Mouse (Mus musculus) bone marrow, adult 2 months (tissue): ENCODE results near the gene Sned1. TPM values are rescaled to one million over a fixed set of nuclear protein-coding genes. Genes with fewer than 3 reads are reported as not detected.

ENCODE experiments used
- H3K27ac ChIP-seq: fragments of 200-500 bp; 2 replicates; pipeline ENCODE4 v1.5.1; 2012; ENCODE audit warnings: low read depth, mild to moderate bottlenecking, control low read depth, inconsistent platforms, low read length; ENCODE audit not compliant: control insufficient read depth, poor library complexity, insufficient read depth
- H3K4me1 ChIP-seq: fragments of 200-500 bp; 2 replicates; pipeline ENCODE4 v1.6.1; 2011; ENCODE audit warnings: low read length; ENCODE audit not compliant: control insufficient read depth, insufficient read depth
- H3K4me3 ChIP-seq: fragments of 200-500 bp; replicated peaks from 2 replicates; pipeline ENCODE3; 2011; ENCODE audit warnings: mild to moderate bottlenecking, low read depth, low read length, control low read depth; ENCODE audit not compliant: control insufficient read depth
- CTCF ChIP-seq: fragments of 200-500 bp; IDR thresholded peaks from 2 replicates; pipeline ENCODE4 v1.5.1; 2011; ENCODE audit warnings: low read length, control low read depth; ENCODE audit not compliant: control insufficient read depth, insufficient read depth
- POLR2A ChIP-seq: fragments of 200-500 bp; IDR thresholded peaks from 2 replicates; pipeline ENCODE4 v1.6.1; 2011; ENCODE audit warnings: low read depth, mild to moderate bottlenecking, control low read depth, low read length, borderline replicate concordance; ENCODE audit not compliant: control insufficient read depth
- WGBS: fragments of 180-500 bp; shearing (Covaris S2); methylation state at CpG from one replicate; pipeline ENCODE4 v1.1.7; 2018; 5-methylcytosine and 5-hydroxymethylcytosine counted together
- polyA plus RNA-seq: library from polyadenylated mRNA; stranded (reverse); fragments of >200 nt; gene quantifications from 2 replicates; pipeline ENCODE4 v1.2.4, GENCODE M21; 2011; ENCODE audit warnings: low replicate concordance; ENCODE audit not compliant: missing spikeins, insufficient read depth, insufficient read length

Sned1 gene
- polyA plus RNA-seq, 1 experiment: 4.7 TPM

DNA sequence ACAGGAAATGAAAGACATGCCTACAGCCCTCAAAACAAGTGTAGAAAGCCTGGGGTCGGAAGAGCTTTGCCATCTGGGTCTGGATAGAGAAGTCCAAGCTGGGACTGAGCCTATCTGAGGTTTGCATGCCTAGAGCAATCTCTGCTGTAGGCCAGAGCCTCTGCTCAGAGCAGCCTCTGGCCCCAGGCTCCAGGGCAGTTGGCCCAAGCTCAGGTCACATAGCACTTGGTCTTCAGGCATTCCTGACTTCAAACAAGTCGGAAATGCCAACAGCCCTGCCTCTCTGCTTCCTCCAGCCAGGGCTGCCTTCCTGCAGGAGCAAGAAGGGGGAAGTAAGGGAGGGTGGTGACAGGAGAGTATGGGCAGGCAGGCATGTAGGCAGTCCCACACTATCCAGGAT, 10.3 kb downstream of the Sned1 start:
- WGBS: 54% methylated on average over 2 of the region's 2 CpGs
- H3K27ac ChIP-seq: no peak overlapping the region
- H3K4me1 ChIP-seq: no peaks in the 10 kb centered on the region
- no peak overlapping the region for H3K4me3 ChIP-seq
- no peak for TF ChIP-seq POLR2A
- TF ChIP-seq CTCF: no peak

DNA sequence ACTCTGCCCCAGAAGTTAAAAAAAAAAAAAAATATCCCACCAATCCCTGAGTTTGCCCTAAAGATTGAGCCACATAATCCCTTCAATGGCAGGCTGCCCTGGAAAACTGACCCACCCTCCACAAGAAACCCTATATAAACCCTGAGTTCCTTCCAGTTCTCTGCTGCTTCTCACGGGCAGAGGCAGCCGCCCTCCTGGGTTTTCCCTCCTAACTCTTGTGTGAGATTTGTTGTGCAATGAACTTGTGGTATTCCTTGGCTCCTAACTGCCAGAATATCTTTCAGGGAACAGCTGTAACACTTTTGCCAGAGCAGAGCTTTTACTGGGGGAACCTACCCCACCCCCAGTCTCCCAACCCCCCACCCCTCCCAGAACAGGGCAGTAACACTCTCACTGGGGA, 16.9 kb downstream of the Sned1 start:
- TF ChIP-seq CTCF (no peak), POLR2A (no peak)
- Histone ChIP-seq H3K4me1 (no peaks in the 10 kb centered on the region), H3K4me3 (no peak overlapping the region), H3K27ac (no peak overlapping the region)
- 52% methylated on average over 2 of the region's 2 CpGs for WGBS

DNA sequence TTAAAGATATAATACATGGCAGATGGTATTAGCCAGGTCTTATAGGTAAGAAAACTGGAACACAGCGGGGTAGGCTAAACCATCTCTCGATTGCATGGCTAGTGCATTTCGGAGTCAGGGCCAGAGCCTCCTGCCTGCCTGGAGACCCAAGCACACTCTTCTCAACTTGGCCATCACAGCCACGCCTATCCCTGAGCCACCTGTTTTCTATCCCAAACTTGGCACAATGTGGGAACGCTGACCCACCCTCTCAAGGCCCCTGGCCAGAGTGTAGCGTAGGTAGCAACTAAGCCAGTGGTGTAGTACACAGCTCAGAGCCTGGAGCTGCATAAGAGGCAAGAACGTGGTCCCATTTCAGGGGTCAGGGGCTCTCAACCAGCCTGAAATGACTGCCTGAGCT, 20.1 kb downstream of the Sned1 start:
- WGBS: 83% methylated on average over 7 of the region's 7 CpGs
- no peak overlapping the region for H3K27ac ChIP-seq
- no peak overlapping the region for H3K4me3 ChIP-seq
- TF ChIP-seq POLR2A (no peak), CTCF (no peak)
- no peaks in the 10 kb centered on the region for H3K4me1 ChIP-seq

DNA sequence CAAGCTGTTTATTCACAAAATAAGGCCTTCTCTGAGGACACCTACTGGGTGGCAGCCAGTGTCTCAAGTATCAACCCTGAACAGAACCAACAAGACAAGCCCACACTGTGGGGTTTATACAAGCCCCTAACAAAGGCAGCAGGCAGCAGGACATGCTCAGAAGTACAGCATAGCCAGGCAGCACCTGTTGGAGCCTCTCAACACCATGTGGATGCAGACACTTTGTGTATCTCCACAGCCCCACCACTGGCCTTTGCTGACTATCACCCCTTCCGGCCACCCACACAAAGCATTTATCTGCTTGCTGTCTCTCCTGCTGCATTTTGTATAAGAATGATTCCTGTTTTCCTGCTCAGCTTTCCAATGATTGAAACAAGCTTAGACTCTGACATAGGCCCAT, 21.9 kb downstream of the Sned1 start:
- no peak overlapping the region for H3K4me3 ChIP-seq
- no peak for TF ChIP-seq CTCF
- TF ChIP-seq POLR2A: no peak
- no peak overlapping the region for H3K27ac ChIP-seq
- H3K4me1 ChIP-seq: no peaks in the 10 kb centered on the region
- WGBS: 92% methylated on average over 1 of the region's 1 CpGs

DNA sequence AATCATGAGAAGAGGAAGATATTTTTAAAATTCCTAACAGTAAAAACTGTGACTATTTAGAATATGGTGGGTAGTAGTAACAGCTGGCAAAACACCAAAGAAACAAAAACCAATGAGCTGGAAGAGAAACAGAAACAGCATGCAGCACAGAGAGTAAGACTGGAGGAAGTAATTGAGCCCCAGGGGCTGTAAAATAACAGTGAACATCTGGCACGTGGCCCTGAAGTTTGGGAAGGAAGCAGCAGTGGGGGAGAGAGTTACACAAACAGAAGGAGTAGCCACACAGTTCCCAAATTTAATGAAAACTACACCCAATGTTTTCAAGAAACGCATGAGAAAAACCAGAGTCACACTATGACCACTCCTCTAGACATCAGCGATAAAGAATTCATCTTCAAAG, 31.6 kb downstream of the Sned1 start:
- H3K27ac ChIP-seq: no peak overlapping the region
- H3K4me3 ChIP-seq: no peak overlapping the region
- 24% methylated on average over 3 of the region's 3 CpGs for WGBS
- TF ChIP-seq CTCF: no peak
- no peak for TF ChIP-seq POLR2A
- H3K4me1 ChIP-seq: no peaks in the 10 kb centered on the region

DNA sequence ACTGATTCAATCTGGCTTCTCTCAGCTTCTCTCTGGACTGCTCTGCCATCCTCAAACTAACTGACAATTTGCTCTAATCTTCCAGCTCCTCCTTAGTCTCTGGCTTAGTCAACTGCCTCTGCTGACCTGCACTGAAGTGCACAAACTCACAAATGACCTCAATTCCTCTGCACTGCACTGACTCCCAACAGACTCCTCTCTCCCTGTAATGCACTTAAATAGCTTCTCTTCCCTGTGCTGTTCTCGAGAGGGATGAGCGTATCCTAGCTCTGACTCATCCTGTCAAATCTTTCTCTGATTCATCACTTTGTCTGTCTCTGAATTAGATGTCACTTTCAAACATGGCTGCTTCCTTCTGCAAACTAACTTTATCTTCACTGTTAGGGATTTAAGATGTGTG, 32.6 kb downstream of the Sned1 start:
- H3K4me3 ChIP-seq: no peak overlapping the region
- 81% methylated on average over 2 of the region's 2 CpGs for WGBS
- TF ChIP-seq POLR2A: no peak
- no peak for TF ChIP-seq CTCF

DNA sequence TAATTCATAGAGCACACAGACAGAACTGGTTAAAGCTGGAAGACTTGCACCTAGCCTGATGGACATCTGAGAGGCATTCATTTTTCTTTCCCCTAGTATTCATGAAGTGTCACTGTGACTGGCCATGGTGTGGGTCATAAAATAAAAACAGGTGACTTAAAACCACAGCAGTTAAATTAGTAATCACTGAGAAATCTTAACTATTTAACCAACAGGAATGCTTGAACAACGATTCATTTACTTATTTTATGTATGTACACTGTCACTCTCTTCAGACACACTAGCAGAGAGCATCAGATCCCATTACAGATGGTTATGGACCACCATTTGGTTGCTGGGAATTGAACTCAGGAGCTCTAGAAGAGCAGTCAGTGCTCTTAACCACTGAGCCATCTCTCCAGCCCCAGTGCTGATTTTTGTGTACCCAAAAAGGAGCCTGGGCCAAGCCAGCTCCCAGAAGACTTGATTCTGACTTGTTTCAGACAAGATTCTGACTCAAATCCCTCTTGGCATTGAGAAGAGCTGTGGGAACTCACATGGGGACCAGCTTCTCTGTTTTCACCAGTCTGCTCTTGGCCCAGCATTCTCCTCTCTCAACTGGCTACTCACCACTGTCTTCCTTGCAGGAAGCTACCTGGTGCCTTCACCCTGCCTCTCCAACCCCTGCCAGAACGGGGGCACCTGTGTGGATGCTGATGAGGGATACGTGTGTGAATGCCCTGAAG, 35.0 kb downstream of the Sned1 start:
- Histone ChIP-seq H3K4me3 (no peak overlapping the region), H3K4me1 (no peaks in the 10 kb centered on the region), H3K27ac (no peak overlapping the region)
- TF ChIP-seq POLR2A: no peak
- WGBS: 51% methylated on average over 3 of the region's 3 CpGs

More for the DNA sequence above, 32.6 kb downstream of the Sned1 start:
- Histone ChIP-seq H3K27ac (no peak overlapping the region), H3K4me1 (no peaks in the 10 kb centered on the region)

DNA sequence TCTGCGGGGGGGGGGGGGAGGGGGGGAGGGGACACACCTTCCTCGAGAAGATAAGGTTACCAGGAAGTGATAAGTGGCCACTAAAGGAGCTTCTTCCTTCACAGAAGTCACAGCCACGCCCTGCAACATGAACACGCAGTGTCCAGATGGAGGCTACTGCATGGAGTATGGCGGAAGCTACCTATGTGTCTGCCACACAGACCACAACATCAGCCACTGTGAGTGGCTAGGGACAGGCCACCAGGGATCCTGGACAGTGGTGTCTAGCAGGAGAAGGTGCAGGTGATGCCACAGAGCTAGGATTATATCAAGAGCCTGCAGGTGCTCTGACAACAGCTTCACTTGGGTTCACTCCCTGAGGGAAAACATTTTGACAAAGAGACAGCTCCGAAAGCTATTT, 36.1 kb downstream of the Sned1 start:
- Histone ChIP-seq H3K4me3 (no peak overlapping the region), H3K27ac (no peak overlapping the region), H3K4me1 (no peaks in the 10 kb centered on the region)
- TF ChIP-seq POLR2A (no peak), CTCF (no peak)
- WGBS: 69% methylated on average over 6 of the region's 6 CpGs

DNA sequence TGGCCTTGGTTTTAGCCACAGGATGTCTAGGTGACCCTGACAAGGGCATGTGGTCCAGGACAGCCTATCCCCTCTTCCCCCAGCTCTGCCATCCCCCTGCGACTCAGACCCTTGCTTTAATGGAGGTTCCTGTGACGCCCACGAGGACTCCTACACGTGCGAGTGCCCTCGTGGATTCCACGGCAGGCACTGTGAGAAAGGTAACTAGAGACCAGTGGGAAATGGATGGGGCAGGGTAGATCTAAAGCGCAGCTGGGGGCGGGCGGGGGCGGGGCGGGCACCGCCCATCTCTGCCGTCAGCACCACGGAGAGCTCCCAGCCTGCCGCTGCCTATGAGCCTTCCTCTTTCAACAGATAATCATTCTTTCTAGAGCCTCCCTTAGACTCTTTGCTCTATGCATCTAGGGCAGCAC, 36.8 kb downstream of the Sned1 start:
- Histone ChIP-seq H3K27ac (no peak overlapping the region), H3K4me1 (no peaks in the 10 kb centered on the region), H3K4me3 (no peak overlapping the region)
- WGBS: 3% methylated on average over 16 of the region's 16 CpGs
- no peak for TF ChIP-seq POLR2A
- TF ChIP-seq CTCF: no peak
